Comparison of ENCODE assay signal across 7 mouse cellular contexts in genomic region chr13:14522128-14522905, GRCm38 (mm10). TPM values are rescaled to one million over a fixed set of nuclear protein-coding genes. Genes with fewer than 3 reads are reported as not detected.
DNase-seq lines count a peak whose midpoint lies in the region; ATAC-seq and TF ChIP-seq lines count a peak whose summit lies in the region.

No protein-coding gene starts in this region.

- peak; percentile 10; the same call in 1 of the 2 replicates for TF ChIP-seq POLR2A in brain, embryonic 14.5 days (IDR thresholded peaks at IDR 0.05; ENCODE audit: borderline replicate concordance, extremely low read depth, insufficient read depth, insufficient read length, poor library complexity, severe bottlenecking)
- no peak for TF ChIP-seq POLR2A in olfactory bulb, adult 2 months (IDR thresholded peaks at IDR 0.05; ENCODE audit: insufficient read depth, low read depth, low read length)

- H3K27ac ChIP-seq in forebrain, embryonic 10.5 days: peak overlapping the region; percentile 78
- peak overlapping the region; percentile 97 for H3K27ac ChIP-seq in hindbrain, embryonic 14.5 days
- no peak overlapping the region for H3K27ac ChIP-seq in limb, embryonic 15.5 days
- H3K27ac ChIP-seq in olfactory bulb, adult 2 months (ENCODE audit: insufficient read depth, low read depth, low read length): peak overlapping the region; percentile 40

- H3K9ac ChIP-seq in hindbrain, embryonic 14.5 days: peak overlapping the region; percentile 83
- no peak overlapping the region; the same call in 1 of the 2 replicates for H3K9ac ChIP-seq in limb, embryonic 15.5 days

- peak; percentile 64 for DNase-seq in G1E (ENCODE audit: low spot score)
- peak; percentile 94 for DNase-seq in brain, embryonic 14.5 days (ENCODE audit: low read depth)
- peak; percentile 42 for DNase-seq in forebrain, embryonic 10.5 days (ENCODE audit: extremely low spot score, low spot score)
- DNase-seq in hindbrain, embryonic 14.5 days (ENCODE audit: low spot score): peak; percentile 78
- no peak for DNase-seq in spleen, postnatal 36 days (ENCODE audit: low spot score in 2 of 2)

- peaks cover 57% of the 10 kb centered on the region for H3K4me1 ChIP-seq in G1E (ENCODE audit: insufficient read depth, low read depth, low read length)
- H3K4me1 ChIP-seq in forebrain, embryonic 10.5 days: peaks cover 19% of the 10 kb centered on the region
- peaks cover 27% of the 10 kb centered on the region for H3K4me1 ChIP-seq in hindbrain, embryonic 14.5 days (replicated peaks; ENCODE audit: control insufficient read depth, insufficient read depth, low read length)
- H3K4me1 ChIP-seq in limb, embryonic 15.5 days: peaks cover 12% of the 10 kb centered on the region
- peaks cover 4% of the 10 kb centered on the region for H3K4me1 ChIP-seq in olfactory bulb, adult 2 months (ENCODE audit: control insufficient read depth, insufficient read depth, low read length)

- peak overlapping the region; percentile 70 for H3K4me2 ChIP-seq in hindbrain, embryonic 14.5 days (replicated peaks)
- H3K4me2 ChIP-seq in limb, embryonic 15.5 days: peak overlapping the region; percentile 93

- no peaks in the 10 kb centered on the region for H3K27me3 ChIP-seq in G1E (ENCODE audit: insufficient read depth, low read length)
- H3K27me3 ChIP-seq in forebrain, embryonic 10.5 days (ENCODE audit: poor library complexity, severe bottlenecking): peaks cover 45% of the 10 kb centered on the region
- no peaks in the 10 kb centered on the region for H3K27me3 ChIP-seq in hindbrain, embryonic 14.5 days (ENCODE audit: control insufficient read depth, insufficient read depth, low read length)
- H3K27me3 ChIP-seq in limb, embryonic 15.5 days: peaks cover 44% of the 10 kb centered on the region

- peaks cover 8% of the 10 kb centered on the region; the same call in 1 of the 2 replicates for H3K9me3 ChIP-seq in G1E (replicated peaks)
- no peaks in the 10 kb centered on the region for H3K9me3 ChIP-seq in forebrain, embryonic 10.5 days
- H3K9me3 ChIP-seq in hindbrain, embryonic 14.5 days (ENCODE audit: control insufficient read depth, low read length): no peaks in the 10 kb centered on the region
- H3K9me3 ChIP-seq in limb, embryonic 15.5 days: no peaks in the 10 kb centered on the region

- no peak for TF ChIP-seq CTCF in G1E (IDR thresholded peaks at IDR 0.05; ENCODE audit: low read depth, low read length)
- no peak for TF ChIP-seq CTCF in brain, embryonic 14.5 days (IDR thresholded peaks at IDR 0.05; ENCODE audit: borderline replicate concordance, extremely low read depth, insufficient read depth, insufficient read length)
- no peak for TF ChIP-seq CTCF in olfactory bulb, adult 2 months (IDR thresholded peaks at IDR 0.05; ENCODE audit: insufficient read depth, low read depth, low read length)

- peak; percentile 57 for ATAC-seq in G1E (ENCODE audit: extremely low read depth, insufficient number of reproducible peaks, low FRiP score, poor library complexity, severe bottlenecking)
- ATAC-seq in hindbrain, embryonic 14.5 days (ENCODE audit: low FRiP score): peak; percentile 92
- ATAC-seq in limb, embryonic 15.5 days (ENCODE audit: insufficient number of reproducible peaks, low FRiP score, low TSS enrichment, low read depth): peak; percentile 63

- peak overlapping the region; percentile 90 for H3K4me3 ChIP-seq in G1E (ENCODE audit: low read depth, low read length)
- peak overlapping the region; percentile 61 for H3K4me3 ChIP-seq in forebrain, embryonic 10.5 days
- peak overlapping the region; percentile 79 for H3K4me3 ChIP-seq in hindbrain, embryonic 14.5 days (replicated peaks; ENCODE audit: low read length)
- H3K4me3 ChIP-seq in limb, embryonic 15.5 days: peak overlapping the region; percentile 49
- H3K4me3 ChIP-seq in olfactory bulb, adult 2 months (ENCODE audit: insufficient read depth, low read depth, low read length): peak overlapping the region; percentile 93

- H3K36me3 ChIP-seq in G1E (replicated peaks): peaks cover 8% of the 10 kb centered on the region
- no peaks in the 10 kb centered on the region for H3K36me3 ChIP-seq in forebrain, embryonic 10.5 days (replicated peaks)
- no peaks in the 10 kb centered on the region for H3K36me3 ChIP-seq in hindbrain, embryonic 14.5 days (replicated peaks; ENCODE audit: control insufficient read depth, insufficient read depth)
- H3K36me3 ChIP-seq in limb, embryonic 15.5 days: no peaks in the 10 kb centered on the region

- 1% methylated on average over 38 of the region's 38 CpGs for WGBS in forebrain, embryonic 10.5 days
- 1% methylated on average over 38 of the region's 38 CpGs for WGBS in hindbrain, embryonic 14.5 days
- 2% methylated on average over 38 of the region's 38 CpGs for WGBS in limb, embryonic 15.5 days
- WGBS in olfactory bulb, adult 2 months: under 1% methylated on average over 38 of the region's 38 CpGs

RNA-seq across cellular contexts. Expression of gene Hecw1, which starts 0.7 kb away (rescaled TPM):
- total RNA-seq in G1E (2014; fragmentation: Nextera tagmentation) (101 and 107 TPM in 2 replicates), G1E (2017) (30.4 and 40.3 TPM in 2 replicates)
- 7.7 and 10.7 TPM in 2 replicates for polyA plus RNA-seq in G1E (2012)
- 30.4 and 34.2 TPM in 2 replicates for polyA plus RNA-seq in brain, embryonic 14.5 days (2012; rRNA removed)
- 1.3 and 1.5 TPM in 2 replicates for polyA plus RNA-seq in forebrain, embryonic 10.5 days (2016; fragmentation: Nextera tagmentation; extraction: Ambion mirVana)
- 42.6 and 48.7 TPM in 2 replicates for polyA plus RNA-seq in hindbrain, embryonic 14.5 days (2014; fragmentation: Nextera tagmentation; extraction: Ambion mirVana)
- 0.13 and 0.16 TPM in 2 replicates for polyA plus RNA-seq in limb, embryonic 15.5 days (2015; fragmentation: Nextera tagmentation; extraction: Ambion mirVana)
- not detected in 2 replicates for polyA plus RNA-seq in olfactory bulb, adult 2 months (2012; ENCODE audit: insufficient read depth, insufficient read length, low replicate concordance, missing spikeins)

Comparison
In these comparisons a context has a peak if more than half of its experiments do, and no peak if none do; other contexts are left out.
1. DNase-seq: peak in G1E (single experiment), brain, embryonic 14.5 days (single experiment), forebrain, embryonic 10.5 days (single experiment) and hindbrain, embryonic 14.5 days (single experiment); none in spleen, postnatal 36 days (0 of 2).
2. Peak in every context shown above with its lines, with median percentiles within 50 percentile points of each other: ATAC-seq and H3K4me3 ChIP-seq.